Mouse (Mus musculus) thymus, adult 2 months (tissue): ENCODE measurements at regions not wholly inside any gene's neighbourhood (a gene's known extent, or its start where the extent isn't known, plus 50 kb on each side); places are given as distances from the start of the nearest gene placed in this dataset.

Experiments used
- CTCF ChIP-seq: fragments of 200-500 bp; IDR thresholded peaks from 2 replicates; pipeline ENCODE4 v1.5.1; 2012; ENCODE audit warnings: mild to moderate bottlenecking, control low read depth, low read length, moderate library complexity, borderline replicate concordance; ENCODE audit not compliant: control insufficient read depth, poor library complexity, insufficient read depth; ENCODE audit errors: extremely low read depth
- POLR2A ChIP-seq: fragments of 200-500 bp; IDR thresholded peaks from 2 replicates; pipeline ENCODE4 v1.6.1; 2012; ENCODE audit warnings: mild to moderate bottlenecking, low read length, control low read depth, moderate library complexity; ENCODE audit not compliant: control insufficient read depth, poor library complexity, insufficient read depth; ENCODE audit errors: extremely low read depth

DNA sequence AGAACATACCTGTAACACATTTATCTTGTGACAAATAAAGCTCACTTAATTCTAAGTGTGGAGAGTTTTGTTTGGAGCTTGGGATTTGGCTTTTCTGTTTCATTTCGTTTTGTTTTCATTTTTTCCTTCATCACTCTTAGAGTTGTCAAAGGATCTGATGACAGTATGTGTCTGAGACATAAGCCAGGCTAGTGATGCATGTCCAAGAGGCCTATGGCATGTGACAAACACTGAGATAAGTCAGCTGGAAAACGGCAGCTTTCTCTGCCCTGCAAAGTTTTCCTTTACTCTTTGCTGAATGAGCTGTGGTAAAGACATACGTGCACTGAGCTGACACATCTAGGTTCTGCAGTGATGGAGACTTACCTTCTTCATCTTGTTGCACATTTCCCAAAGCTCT lies 58.3 kb upstream of the Nampt start:
- TF ChIP-seq POLR2A (no peak), CTCF (no peak)
